Comparison of ENCODE assay signal across 8 mouse cellular contexts in the genomic region with DNA sequence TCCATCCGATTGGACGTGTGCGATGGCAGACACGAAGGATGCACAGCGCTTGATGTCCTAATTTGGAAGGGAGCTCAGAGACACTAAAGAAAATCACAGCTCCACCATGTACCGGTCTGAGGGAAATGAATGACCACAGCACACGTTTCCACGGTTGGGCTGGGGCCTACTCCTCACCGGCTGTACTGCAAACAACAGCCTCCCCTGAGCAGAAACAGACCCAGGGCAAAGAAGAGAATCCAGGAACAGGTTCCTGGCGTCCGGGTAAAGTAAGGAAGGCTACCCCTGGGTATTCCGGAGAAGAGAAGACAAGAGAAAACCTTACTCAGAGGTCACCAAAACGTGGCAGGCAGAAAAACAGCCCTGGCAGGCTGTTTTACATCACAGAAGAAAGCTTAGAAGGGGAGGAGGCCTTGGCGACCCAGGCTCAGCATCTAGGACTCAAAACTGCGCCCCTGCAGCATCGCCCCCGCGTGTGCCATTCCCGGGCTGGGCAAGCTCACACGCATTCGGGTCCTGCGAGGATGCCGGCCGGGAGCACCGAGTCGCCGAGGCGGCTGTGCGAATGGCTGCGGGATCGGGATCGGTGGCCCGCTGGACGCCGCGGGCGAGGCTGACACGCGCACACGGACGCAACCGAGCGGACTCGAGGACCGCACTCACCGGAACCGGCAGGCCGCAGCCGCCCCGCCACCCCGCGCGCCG. TPM values are rescaled to one million over a fixed set of nuclear protein-coding genes. Genes with fewer than 3 reads are reported as not detected.
DNase-seq lines count a peak whose midpoint lies in the region; ATAC-seq lines count a peak whose summit lies in the region.

No protein-coding gene starts in this region.

- H3K9me3 ChIP-seq in heart, embryonic 12.5 days (replicated peaks) = no peaks in the 10 kb centered on the region
- no peaks in the 10 kb centered on the region for H3K9me3 ChIP-seq in limb, embryonic 15.5 days
- no peaks in the 10 kb centered on the region for H3K9me3 ChIP-seq in neural tube, embryonic 14.5 days (ENCODE audit: control insufficient read depth, low read length)

- H3K36me3 ChIP-seq in heart, embryonic 12.5 days = no peaks in the 10 kb centered on the region
- H3K36me3 ChIP-seq in limb, embryonic 15.5 days = no peaks in the 10 kb centered on the region
- H3K36me3 ChIP-seq in neural tube, embryonic 14.5 days (ENCODE audit: control insufficient read depth, insufficient read depth, low read length) = no peaks in the 10 kb centered on the region

- peaks cover 15% of the 10 kb centered on the region for H3K4me1 ChIP-seq in heart, embryonic 12.5 days (replicated peaks)
- H3K4me1 ChIP-seq in limb, embryonic 15.5 days = peaks cover 11% of the 10 kb centered on the region; the same call in 1 of the 2 replicates
- H3K4me1 ChIP-seq in neural tube, embryonic 14.5 days (ENCODE audit: control insufficient read depth, insufficient read depth, low read length) = peaks cover 16% of the 10 kb centered on the region

- H3K4me3 ChIP-seq in heart, embryonic 12.5 days = peak overlapping the region; percentile 88
- H3K4me3 ChIP-seq in limb, embryonic 15.5 days = peak overlapping the region; percentile 71
- peak overlapping the region; percentile 91 for H3K4me3 ChIP-seq in neural tube, embryonic 14.5 days (ENCODE audit: low read depth, low read length)

- peak overlapping the region; percentile 79 for H3K4me2 ChIP-seq in heart, embryonic 12.5 days
- peak overlapping the region; percentile 67 for H3K4me2 ChIP-seq in limb, embryonic 15.5 days
- H3K4me2 ChIP-seq in neural tube, embryonic 14.5 days (ENCODE audit: low read depth, low read length) = peak overlapping the region; percentile 83

- peak; percentile 66 for ATAC-seq in heart, embryonic 12.5 days (ENCODE audit: insufficient number of reproducible peaks, low FRiP score)
- peak; percentile 30 for ATAC-seq in CD4-positive, CD25-positive, alpha-beta regulatory T cell, adult 4 months
- ATAC-seq in common myeloid progenitor, adult 5-6 weeks (replicated peaks; ENCODE audit: low read depth, poor library complexity, severe bottlenecking) = peak; percentile 42
- ATAC-seq in hematopoietic stem cell, adult 5-6 weeks (replicated peaks in 1 of 2; ENCODE audit: insufficient read depth in 1 of 2, low FRiP score in 2 of 2, low TSS enrichment in 1 of 2, low read depth in 1 of 2, poor library complexity in 2 of 2, severe bottlenecking in 2 of 2) = peak; percentile 28 to 37
- no peak for ATAC-seq in limb, embryonic 15.5 days (ENCODE audit: insufficient number of reproducible peaks, low FRiP score, low TSS enrichment, low read depth)
- peak; percentile 76 for ATAC-seq in neural tube, embryonic 14.5 days (ENCODE audit: low read depth)

- WGBS in heart, embryonic 12.5 days = under 1% methylated on average over 54 of the region's 54 CpGs
- WGBS in limb, embryonic 15.5 days = 2% methylated on average over 52 of the region's 54 CpGs
- under 1% methylated on average over 44 of the region's 54 CpGs for WGBS in neural tube, embryonic 14.5 days

- peak overlapping the region; percentile 88 for H3K9ac ChIP-seq in heart, embryonic 12.5 days
- peak overlapping the region; percentile 69 for H3K9ac ChIP-seq in limb, embryonic 15.5 days
- H3K9ac ChIP-seq in neural tube, embryonic 14.5 days (replicated peaks; ENCODE audit: low read depth, low read length) = peak overlapping the region; percentile 87

- peak overlapping the region; percentile 56 for H3K27ac ChIP-seq in heart, embryonic 12.5 days (ENCODE audit: poor library complexity, severe bottlenecking)
- peak overlapping the region; percentile 76 for H3K27ac ChIP-seq in limb, embryonic 15.5 days
- peak overlapping the region; percentile 92 for H3K27ac ChIP-seq in neural tube, embryonic 14.5 days (ENCODE audit: low read depth, low read length)

- DNase-seq in heart, adult 8-10 months (ENCODE audit: low spot score) = no peak
- no peak for DNase-seq in spleen, adult 12 weeks (ENCODE audit: low spot score)

- H3K27me3 ChIP-seq in heart, embryonic 12.5 days (replicated peaks) = 0 out of 2 replicates have a peak, but pooled peaks cover 4% of the 10 kb centered on the region
- H3K27me3 ChIP-seq in limb, embryonic 15.5 days = no peaks in the 10 kb centered on the region
- no peaks in the 10 kb centered on the region for H3K27me3 ChIP-seq in neural tube, embryonic 14.5 days (ENCODE audit: control insufficient read depth, insufficient read depth, low read length)

RNA-seq across cellular contexts. Expression of a gene that starts 0.8 kb away (rescaled TPM):
- 5.1 and 6.0 TPM in 2 replicates for polyA plus RNA-seq in heart, embryonic 12.5 days (2016; fragmentation: Nextera tagmentation; extraction: Ambion mirVana)
- total RNA-seq in heart, adult 8-10 months (2022) = 1 to 10 TPM; 5.9 to 8.9 (median 6.6) TPM
- 1 to 10 TPM; 4.4 to 4.7 TPM for polyA plus RNA-seq in CD4-positive, CD25-positive, alpha-beta regulatory T cell, adult 4 months (2017; shearing (Covaris generic))
- 1.8 TPM in 2 replicates for total RNA-seq in common myeloid progenitor, adult 5-6 weeks (2017)
- 1.1 and 1.3 TPM in 2 replicates for total RNA-seq in hematopoietic stem cell, adult 5-6 weeks (2017)
- 4.9 and 6.0 TPM in 2 replicates for polyA plus RNA-seq in limb, embryonic 15.5 days (2015; fragmentation: Nextera tagmentation; extraction: Ambion mirVana)
- polyA plus RNA-seq in neural tube, embryonic 14.5 days (2014; fragmentation: Nextera tagmentation; extraction: Ambion mirVana) = 11.2 TPM in 2 replicates

RNA-seq across cellular contexts. Expression of a gene that starts 32.5 kb away (rescaled TPM):
- 8.7 and 10.2 TPM in 2 replicates for polyA plus RNA-seq in heart, embryonic 12.5 days (2016; fragmentation: Nextera tagmentation; extraction: Ambion mirVana)
- total RNA-seq in heart, adult 8-10 months (2022) = 10 to 100 TPM; 42.2 to 50.1 (median 45.1) TPM
- polyA plus RNA-seq in CD4-positive, CD25-positive, alpha-beta regulatory T cell, adult 4 months (2017; shearing (Covaris generic)) = 10 to 100 TPM; 14.1 to 23.2 TPM
- 25.5 and 32.7 TPM in 2 replicates for total RNA-seq in common myeloid progenitor, adult 5-6 weeks (2017)
- 39.6 and 60.9 TPM in 2 replicates for total RNA-seq in hematopoietic stem cell, adult 5-6 weeks (2017)
- 7.3 and 11.1 TPM in 2 replicates for polyA plus RNA-seq in limb, embryonic 15.5 days (2015; fragmentation: Nextera tagmentation; extraction: Ambion mirVana)
- polyA plus RNA-seq in neural tube, embryonic 14.5 days (2014; fragmentation: Nextera tagmentation; extraction: Ambion mirVana) = 26.0 and 26.7 TPM in 2 replicates
